Mouse (Mus musculus) intestine, embryonic 16.5 days (tissue): ENCODE measurements around the gene Ryk. TPM values are rescaled to one million over a fixed set of nuclear protein-coding genes. Genes with fewer than 3 reads are reported as not detected.
"Not testable (repeated sequence)": the region's sequence is repeated elsewhere in the genome, so short reads cannot be mapped to it uniquely, and the experiment has no call there.

ENCODE experiments used
- ATAC-seq: fragments of 200-750 bp; cut with Nextera tagmentation; 2 replicates; pipeline ENCODE4 v1.8.0; 2017; ENCODE audit warnings: moderate TSS enrichment, moderate library complexity
- H3K27ac ChIP-seq: fragments of 300-500 bp; sonication (generic); 2 replicates; pipeline ENCODE4 v1.5.1; 2014; ENCODE audit warnings: mild to moderate bottlenecking, low read length
- H3K27me3 ChIP-seq: fragments of 300-500 bp; sonication (generic); replicated peaks from 2 replicates; pipeline ENCODE4 v1.6.1; 2014; ENCODE audit warnings: low read length, control low read depth, mixed read lengths; ENCODE audit not compliant: control insufficient read depth, insufficient read depth
- H3K36me3 ChIP-seq: fragments of 300-500 bp; sonication (generic); 2 replicates; pipeline ENCODE4 v1.6.1; 2014; ENCODE audit warnings: low read length, control low read depth; ENCODE audit not compliant: control insufficient read depth, insufficient read depth
- H3K4me1 ChIP-seq: fragments of 300-500 bp; sonication (generic); 2 replicates; pipeline ENCODE4 v1.6.1; 2014; ENCODE audit warnings: low read length, control low read depth, mixed read lengths; ENCODE audit not compliant: control insufficient read depth, insufficient read depth
- H3K4me2 ChIP-seq: fragments of 300-500 bp; sonication (generic); 2 replicates; pipeline ENCODE4 v1.6.1; 2014; ENCODE audit warnings: low read depth, low read length, control low read depth
- H3K4me3 ChIP-seq: fragments of 300-500 bp; sonication (generic); 2 replicates; pipeline ENCODE4 v1.5.1; 2014; ENCODE audit warnings: mild to moderate bottlenecking, low read length
- H3K9ac ChIP-seq: fragments of 300-500 bp; sonication (generic); 2 replicates; pipeline ENCODE4 v1.6.1; 2014; ENCODE audit warnings: low read depth, low read length
- H3K9me3 ChIP-seq: fragments of 300-500 bp; sonication (generic); 2 replicates; pipeline ENCODE4 v1.6.1; 2016; ENCODE audit warnings: low read length, control low read depth; ENCODE audit not compliant: control insufficient read depth
- WGBS: fragments of 180-500 bp; shearing (Covaris S2); extraction: QIAGEN DNeasy Blood & Tissue Kit; methylation state at CpG from one replicate; pipeline ENCODE4 v1.1.7; 2014; 5-methylcytosine and 5-hydroxymethylcytosine counted together
- polyA plus RNA-seq: library from polyadenylated mRNA; unstranded; fragments of >200 nt; fragmentation: Nextera tagmentation; extraction: Ambion mirVana; gene quantifications from 2 replicates; pipeline ENCODE4 v1.2.1, GENCODE M21; 2015

The Ryk gene
- polyA plus RNA-seq, 1 experiment from 2014 or later, result 13.5 TPM

DNA sequence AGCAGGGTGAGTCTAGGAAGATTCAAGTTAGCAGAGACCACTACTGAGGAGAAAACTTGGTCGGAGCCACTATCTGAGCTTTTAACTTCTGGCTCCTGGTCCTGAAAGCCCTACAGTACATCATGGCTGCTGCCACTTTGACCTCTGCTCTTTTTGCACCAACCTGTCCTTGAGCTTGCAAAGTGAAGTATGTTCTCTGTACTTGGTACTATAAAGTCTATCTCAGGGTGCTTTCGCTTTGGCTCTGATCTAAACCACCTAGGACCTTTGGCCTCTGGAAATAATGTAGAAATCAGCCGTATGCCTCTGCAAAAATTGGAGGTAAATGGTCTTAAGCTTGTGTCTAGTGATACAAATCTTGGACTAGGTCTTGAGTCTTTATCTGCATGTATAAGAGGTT, 76.8 kb downstream of the Ryk start:
- no peaks in the 10 kb centered on the region for H3K27me3 ChIP-seq
- no peaks in the 10 kb centered on the region for H3K9me3 ChIP-seq
- H3K36me3 ChIP-seq, result peaks cover 14% of the 10 kb centered on the region; the same call in 1 of the 2 replicates
- ATAC-seq, result peak; percentile 59; the same call in 1 of the 2 replicates
- no peak overlapping the region for H3K4me3 ChIP-seq
- 80% methylated on average over 3 of the region's 3 CpGs for WGBS
- H3K27ac ChIP-seq, result no peak overlapping the region
- no peaks in the 10 kb centered on the region for H3K4me1 ChIP-seq
- H3K9ac ChIP-seq, result no peak overlapping the region
- H3K4me2 ChIP-seq, result no peak overlapping the region

DNA sequence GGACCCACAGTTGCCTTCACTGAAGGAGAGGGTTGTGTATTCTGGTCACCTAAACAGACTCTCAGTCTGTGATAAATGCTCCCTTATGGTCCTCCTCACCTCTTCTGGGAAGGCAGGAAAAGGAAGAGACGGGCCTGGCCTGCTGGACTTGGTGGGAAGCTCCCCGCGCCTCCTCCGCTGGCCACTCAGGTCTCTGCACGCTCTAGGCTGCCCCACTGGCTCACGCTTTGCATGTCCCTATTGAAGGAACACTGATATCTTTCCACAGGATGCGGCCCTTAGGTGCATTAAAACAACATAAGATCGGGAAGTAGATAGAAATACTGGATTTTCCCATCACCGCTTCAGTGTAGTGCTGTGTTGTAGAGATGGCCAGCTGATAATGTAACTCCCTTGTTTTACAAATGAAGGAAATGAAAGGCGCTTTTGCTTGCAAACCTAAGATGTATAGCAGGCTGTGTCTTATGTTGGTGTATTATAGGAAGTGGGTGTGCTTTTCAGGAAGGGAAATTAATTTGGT, 77.9 kb downstream of the Ryk start:
- no peaks in the 10 kb centered on the region for H3K4me1 ChIP-seq
- H3K27me3 ChIP-seq, result no peaks in the 10 kb centered on the region

DNA sequence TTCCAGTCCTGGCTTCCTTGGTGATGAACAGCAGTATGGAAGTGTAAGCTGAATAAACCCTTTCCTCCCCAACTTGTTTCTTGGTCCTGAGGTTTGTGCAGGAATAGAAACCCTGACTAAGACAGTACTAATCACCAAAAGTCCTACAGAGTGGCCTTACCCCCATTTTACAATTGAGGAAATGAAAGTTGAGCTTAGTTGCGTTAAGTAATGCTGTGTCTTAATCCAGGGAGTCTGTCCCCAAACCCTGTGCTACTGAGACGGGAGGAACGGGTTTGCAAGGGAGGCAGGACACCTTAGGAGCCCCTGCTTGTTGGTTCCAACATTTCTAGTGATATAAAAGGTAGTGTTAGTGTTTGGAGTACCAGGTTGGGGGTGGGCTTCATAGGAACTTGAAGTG, 78.9 kb downstream of the Ryk start:
- H3K36me3 ChIP-seq, result peaks cover 10% of the 10 kb centered on the region; the same call in 1 of the 2 replicates
- H3K27me3 ChIP-seq, H3K4me1 ChIP-seq, H3K9ac ChIP-seq, H3K4me3 ChIP-seq, H3K27ac ChIP-seq, ATAC-seq, H3K9me3 ChIP-seq, H3K4me2 ChIP-seq: not testable (repeated sequence)
- 91% methylated on average over 3 of the region's 3 CpGs for WGBS

More for the DNA sequence above, 77.9 kb downstream of the Ryk start:
- H3K9ac ChIP-seq, result no peak overlapping the region
- no peak overlapping the region for H3K4me2 ChIP-seq
- H3K27ac ChIP-seq, result no peak overlapping the region
- H3K36me3 ChIP-seq, result peaks cover 10% of the 10 kb centered on the region; the same call in 1 of the 2 replicates
- no peak for ATAC-seq
- H3K9me3 ChIP-seq, result no peaks in the 10 kb centered on the region
- WGBS, result 88% methylated on average over 10 of the region's 10 CpGs
- no peak overlapping the region for H3K4me3 ChIP-seq

DNA sequence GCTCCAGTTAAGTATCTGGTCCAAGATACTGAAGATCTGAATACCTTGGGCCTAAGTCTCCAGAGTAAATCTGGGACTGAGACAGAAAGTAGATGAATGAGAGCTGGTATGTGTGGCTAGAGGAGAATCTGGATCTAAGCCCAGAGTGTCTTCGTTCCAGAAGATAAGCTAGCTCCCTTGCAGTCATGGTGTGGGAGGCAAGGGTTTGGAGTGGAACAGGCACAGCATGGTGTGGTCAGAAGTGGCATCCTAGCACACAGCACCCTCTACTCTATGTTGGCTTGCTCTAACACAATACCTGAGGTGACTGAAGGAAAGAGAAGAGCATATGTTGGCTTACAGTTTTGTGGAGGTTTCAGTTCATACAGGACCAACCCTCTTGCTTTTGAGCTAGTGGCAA, 79.9 kb downstream of the Ryk start:
- peaks cover 7% of the 10 kb centered on the region; the same call in 1 of the 2 replicates for H3K36me3 ChIP-seq
- H3K27me3 ChIP-seq, result no peaks in the 10 kb centered on the region
- H3K4me2 ChIP-seq, result no peak overlapping the region
- H3K9ac ChIP-seq, result no peak overlapping the region
- 77% methylated on average over 1 of the region's 1 CpGs for WGBS
- ATAC-seq, result no peak
- no peak overlapping the region for H3K4me3 ChIP-seq
- H3K27ac ChIP-seq, result no peak overlapping the region
- H3K9me3 ChIP-seq, result no peaks in the 10 kb centered on the region
- no peaks in the 10 kb centered on the region for H3K4me1 ChIP-seq

DNA sequence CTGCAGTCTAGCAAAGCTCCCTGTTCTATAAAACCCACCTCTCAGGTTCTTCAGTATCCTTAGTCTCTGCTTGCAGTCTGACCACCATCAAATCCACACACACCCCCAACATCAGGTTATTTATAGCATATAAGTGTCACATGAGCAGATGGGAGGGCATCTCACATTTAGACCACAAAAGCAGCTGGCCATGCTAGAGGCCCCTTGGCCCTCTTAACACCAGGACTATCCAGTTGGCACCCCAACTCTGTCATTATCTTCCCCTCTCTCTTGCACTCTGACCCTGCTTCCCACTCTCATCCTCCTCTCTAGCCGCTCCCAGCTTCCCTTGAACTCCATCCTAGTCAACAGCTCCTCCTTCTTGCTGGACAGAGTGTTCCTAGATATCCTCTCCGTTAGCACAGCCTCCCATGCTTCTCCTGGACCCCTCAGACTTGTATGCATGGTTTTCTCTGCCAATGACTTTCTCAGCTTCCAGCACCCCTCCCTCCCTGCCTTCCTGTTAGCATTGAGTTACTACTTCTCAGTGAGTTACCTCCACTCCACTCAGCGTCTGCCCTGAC, 80.7 kb downstream of the Ryk start:
- Histone ChIP-seq H3K27ac (no peak overlapping the region), H3K4me1 (no peaks in the 10 kb centered on the region), H3K4me2 (no peak overlapping the region), H3K9me3 (no peaks in the 10 kb centered on the region), H3K27me3 (no peaks in the 10 kb centered on the region), H3K9ac (no peak overlapping the region), H3K36me3 (0 out of 2 replicates have a peak, but pooled peaks cover 3% of the 10 kb centered on the region), H3K4me3 (no peak overlapping the region)
- 87% methylated on average over 3 of the region's 3 CpGs for WGBS
- ATAC-seq, result no peak

DNA sequence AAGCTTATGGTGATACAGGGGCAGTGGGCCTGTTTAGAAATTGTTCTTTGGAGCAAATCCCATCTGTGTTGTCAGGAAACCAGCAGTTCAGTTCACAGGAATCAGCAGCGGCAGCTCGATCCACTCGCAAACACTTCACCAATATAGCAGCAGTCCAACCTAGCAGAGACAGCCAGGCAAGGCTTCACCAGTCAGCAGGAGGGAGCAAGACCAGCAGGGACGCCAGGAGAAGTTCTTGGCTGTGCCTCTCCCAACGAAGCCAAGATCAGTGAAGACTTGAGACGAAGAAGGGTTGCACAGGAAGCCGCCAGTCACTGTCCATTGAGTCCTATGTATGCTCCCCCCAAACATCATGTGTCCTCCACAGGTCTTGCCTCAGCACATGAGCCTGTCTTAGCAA, 81.4 kb downstream of the Ryk start:
- 0 out of 2 replicates have a peak, but pooled peaks cover 3% of the 10 kb centered on the region for H3K36me3 ChIP-seq
- H3K9me3 ChIP-seq, result no peaks in the 10 kb centered on the region
- H3K9ac ChIP-seq, result no peak overlapping the region
- H3K4me1 ChIP-seq, result no peaks in the 10 kb centered on the region
- no peak overlapping the region for H3K4me3 ChIP-seq
- H3K4me2 ChIP-seq, result no peak overlapping the region
- H3K27me3 ChIP-seq, result no peaks in the 10 kb centered on the region
- no peak for ATAC-seq
- no peak overlapping the region for H3K27ac ChIP-seq
- WGBS, result 96% methylated on average over 7 of the region's 7 CpGs

DNA sequence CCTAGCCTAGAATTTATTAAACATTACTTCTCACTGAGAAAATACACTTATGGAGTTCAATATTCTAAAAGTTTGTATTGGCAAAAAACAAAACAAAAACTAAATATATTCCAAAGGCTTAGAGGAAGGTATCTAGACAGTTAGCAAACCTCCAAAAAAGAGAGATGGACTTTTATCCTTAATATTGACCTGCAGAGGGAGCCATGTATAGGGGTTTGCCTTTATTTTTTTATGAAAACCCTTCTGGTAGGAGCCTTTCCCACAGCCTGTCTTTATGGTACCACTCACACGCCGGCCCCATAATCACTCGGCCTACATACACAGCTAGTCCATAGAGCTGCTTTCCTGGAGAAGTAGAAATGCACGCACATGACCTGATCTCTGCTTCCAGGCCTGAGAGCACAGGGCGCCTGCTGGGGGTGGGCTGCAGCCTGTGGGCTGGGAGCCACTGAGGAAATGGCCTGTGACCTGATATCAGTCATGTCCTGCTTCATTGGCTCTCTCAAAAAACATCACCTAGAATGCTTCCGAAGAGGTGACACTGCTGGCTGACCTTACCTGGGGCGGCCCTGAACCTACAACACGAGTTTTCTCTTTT, 82.9 kb downstream of the Ryk start:
- no peak overlapping the region for H3K27ac ChIP-seq
- H3K9ac ChIP-seq, result no peak overlapping the region
- H3K4me1 ChIP-seq, result no peaks in the 10 kb centered on the region
- H3K4me3 ChIP-seq, result no peak overlapping the region
- H3K4me2 ChIP-seq, result no peak overlapping the region
- WGBS, result 75% methylated on average over 8 of the region's 8 CpGs
- no peaks in the 10 kb centered on the region for H3K9me3 ChIP-seq
- no peaks in the 10 kb centered on the region for H3K27me3 ChIP-seq
- ATAC-seq, result no peak
- H3K36me3 ChIP-seq, result 0 out of 2 replicates have a peak, but pooled peaks cover 3% of the 10 kb centered on the region

DNA sequence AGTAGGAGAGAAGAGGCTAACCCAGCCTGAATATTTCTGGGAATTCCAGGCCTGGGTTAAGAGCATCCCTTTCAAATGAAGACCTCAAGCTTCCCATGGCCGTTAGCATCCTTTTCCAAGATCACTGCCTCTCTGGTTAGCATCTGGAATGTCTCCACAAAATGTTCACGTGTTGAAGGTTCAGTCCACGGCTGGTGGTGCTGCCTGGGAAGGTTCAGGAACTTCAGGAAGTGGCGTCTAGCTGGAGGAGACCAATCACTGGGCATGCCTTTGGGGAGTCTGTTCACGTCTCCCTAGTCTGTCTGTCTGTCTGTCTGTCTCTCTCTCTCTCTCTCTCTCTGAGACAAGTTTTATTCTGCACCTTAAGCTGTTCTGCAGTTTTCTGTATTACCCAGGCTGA, 84.8 kb downstream of the Ryk start:
- no peak for ATAC-seq
- no peak overlapping the region for H3K27ac ChIP-seq
- WGBS, result 58% methylated on average over 5 of the region's 5 CpGs
- no peak overlapping the region for H3K4me3 ChIP-seq
- peaks cover 6% of the 10 kb centered on the region; the same call in 1 of the 2 replicates for H3K4me1 ChIP-seq
- no peaks in the 10 kb centered on the region for H3K27me3 ChIP-seq
- H3K36me3 ChIP-seq, result 0 out of 2 replicates have a peak, but pooled peaks cover 3% of the 10 kb centered on the region
- no peak overlapping the region for H3K9ac ChIP-seq
- no peaks in the 10 kb centered on the region for H3K9me3 ChIP-seq
- no peak overlapping the region for H3K4me2 ChIP-seq

DNA sequence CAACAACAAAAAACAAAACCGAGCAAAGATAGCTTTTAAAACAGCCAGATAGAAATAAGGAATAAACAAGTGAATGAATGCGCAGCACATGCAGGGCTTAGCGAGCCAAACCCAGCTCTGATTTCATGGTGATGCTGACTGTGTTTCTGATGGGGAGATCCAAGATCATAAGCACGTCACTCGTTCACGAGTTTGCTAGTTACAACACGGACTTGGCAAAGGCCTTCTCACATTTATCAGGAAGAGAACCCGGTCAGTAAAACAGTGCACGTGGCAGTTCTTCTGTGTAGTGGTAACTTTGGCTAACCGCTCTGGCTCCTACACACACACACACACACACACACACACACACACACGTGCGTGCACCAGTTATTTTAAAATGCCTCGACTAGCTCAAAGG, 87.1 kb downstream of the Ryk start:
- H3K4me1 ChIP-seq, result peaks cover 8% of the 10 kb centered on the region; the same call in 1 of the 2 replicates
- H3K27ac ChIP-seq, result no peak overlapping the region
- H3K9ac ChIP-seq, result no peak overlapping the region
- no peak overlapping the region for H3K4me2 ChIP-seq
- 84% methylated on average over 13 of the region's 13 CpGs for WGBS
- no peaks in the 10 kb centered on the region for H3K27me3 ChIP-seq
- H3K4me3 ChIP-seq, result no peak overlapping the region
- no peaks in the 10 kb centered on the region for H3K9me3 ChIP-seq
- no peaks in the 10 kb centered on the region for H3K36me3 ChIP-seq
- ATAC-seq, result no peak
